Mouse (Mus musculus) thymus, adult 2 months (tissue): Measurements from ENCODE around the gene Pla2g15.

Experiments
- CTCF ChIP-seq: fragments of 200-500 bp; IDR thresholded peaks from 2 replicates; pipeline ENCODE4 v1.5.1; 2012; ENCODE audit warnings: mild to moderate bottlenecking, control low read depth, low read length, moderate library complexity, borderline replicate concordance; ENCODE audit not compliant: control insufficient read depth, poor library complexity, insufficient read depth; ENCODE audit errors: extremely low read depth
- POLR2A ChIP-seq: fragments of 200-500 bp; IDR thresholded peaks from 2 replicates; pipeline ENCODE4 v1.6.1; 2012; ENCODE audit warnings: mild to moderate bottlenecking, low read length, control low read depth, moderate library complexity; ENCODE audit not compliant: control insufficient read depth, poor library complexity, insufficient read depth; ENCODE audit errors: extremely low read depth

- no peak for TF ChIP-seq POLR2A
- TF ChIP-seq CTCF, result no peak
Observed at GRCm38 (mm10) chr8:106140191-106140590, 10.0 kb upstream of the Pla2g15 start.
